Mouse (Mus musculus): Measurements from ENCODE around the gene Sgms1. TPM values are rescaled to one million over a fixed set of nuclear protein-coding genes. Genes with fewer than 3 reads are reported as not detected.

Sgms1 gene
- polyA plus RNA-seq, 1 experiment from 2014 or later: 13.8 TPM

DNA sequence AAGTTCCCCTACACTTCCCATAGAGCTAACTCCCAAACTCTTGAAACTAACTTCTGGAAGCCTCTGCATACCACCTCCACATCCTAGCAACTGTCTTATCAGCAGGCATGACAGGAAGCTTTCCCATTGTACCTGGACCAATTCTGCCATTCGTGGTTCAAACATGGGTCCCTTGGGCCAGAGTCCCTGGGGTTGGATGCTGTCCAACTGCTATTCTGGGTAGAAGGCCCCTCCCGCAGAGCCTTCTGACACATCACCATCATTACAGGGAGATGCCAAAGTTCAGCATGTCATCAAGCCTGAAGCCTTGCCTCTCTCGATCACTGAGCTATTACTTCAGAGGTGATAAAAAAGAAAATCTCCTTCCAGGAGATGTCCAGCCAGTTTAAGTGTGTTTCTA, 175.9 kb downstream of the Sgms1 start:
- WGBS: 77% methylated on average over 3 of the region's 3 CpGs
- no peaks in the 10 kb centered on the region for H3K9me3 ChIP-seq (ENCODE audit: control insufficient read depth, low read length)

GRCm38 (mm10) chr19:32211293-32211585, 178.3 kb downstream of the Sgms1 start:
- peaks cover 7% of the 10 kb centered on the region; the same call in 1 of the 2 replicates for H3K4me1 ChIP-seq (ENCODE audit: control insufficient read depth, insufficient read depth, low read length)
- no peak overlapping the region for H3K9ac ChIP-seq (replicated peaks; ENCODE audit: low read length)
- H3K36me3 ChIP-seq (ENCODE audit: control insufficient read depth, insufficient read depth, low read length): no peaks in the 10 kb centered on the region
- H3K27me3 ChIP-seq (ENCODE audit: control insufficient read depth, insufficient read depth, low read length): no peaks in the 10 kb centered on the region
- no peaks in the 10 kb centered on the region for H3K9me3 ChIP-seq (ENCODE audit: control insufficient read depth, low read length)
- ATAC-seq (ENCODE audit: low FRiP score, low TSS enrichment): no peak
- H3K27ac ChIP-seq (replicated peaks; ENCODE audit: low read depth, low read length): no peak overlapping the region
- no peak overlapping the region; the same call in 1 of the 2 replicates for H3K4me2 ChIP-seq (ENCODE audit: low read length)
- no peak for DNase-seq
- H3K4me3 ChIP-seq (replicated peaks; ENCODE audit: low read depth, low read length): no peak overlapping the region

More for the DNA sequence above, 175.9 kb downstream of the Sgms1 start:
- Histone ChIP-seq H3K4me3 (replicated peaks; ENCODE audit: low read depth, low read length) (no peak overlapping the region), H3K4me2 (ENCODE audit: low read length) (no peak overlapping the region), H3K27ac (replicated peaks; ENCODE audit: low read depth, low read length) (no peak overlapping the region), H3K27me3 (ENCODE audit: control insufficient read depth, insufficient read depth, low read length) (no peaks in the 10 kb centered on the region), H3K36me3 (ENCODE audit: control insufficient read depth, insufficient read depth, low read length) (no peaks in the 10 kb centered on the region), H3K4me1 (ENCODE audit: control insufficient read depth, insufficient read depth, low read length) (peaks cover 7% of the 10 kb centered on the region; the same call in 1 of the 2 replicates), H3K9ac (replicated peaks; ENCODE audit: low read length) (no peak overlapping the region)
- DNase-seq (no peak), ATAC-seq (ENCODE audit: low FRiP score, low TSS enrichment) (no peak)

GRCm38 (mm10) chr19:32210450-32211292, 178.8 kb downstream of the Sgms1 start:
- H3K4me2 ChIP-seq (ENCODE audit: low read length): peak overlapping the region; percentile 45
- H3K9me3 ChIP-seq (ENCODE audit: control insufficient read depth, low read length): no peaks in the 10 kb centered on the region
- H3K36me3 ChIP-seq (ENCODE audit: control insufficient read depth, insufficient read depth, low read length): no peaks in the 10 kb centered on the region
- no peak overlapping the region for H3K27ac ChIP-seq (replicated peaks; ENCODE audit: low read depth, low read length)
- DNase-seq: peak; percentile 57
- ATAC-seq (ENCODE audit: low FRiP score, low TSS enrichment): no peak; the same call in 1 of the 2 replicates
- peaks cover 7% of the 10 kb centered on the region; the same call in 1 of the 2 replicates for H3K4me1 ChIP-seq (ENCODE audit: control insufficient read depth, insufficient read depth, low read length)
- peak overlapping the region; percentile 8; the same call in 1 of the 2 replicates for H3K4me3 ChIP-seq (replicated peaks; ENCODE audit: low read depth, low read length)
- H3K9ac ChIP-seq (replicated peaks; ENCODE audit: low read length): no peak overlapping the region
- 4% methylated on average over 34 of the region's 34 CpGs for WGBS
- H3K27me3 ChIP-seq (ENCODE audit: control insufficient read depth, insufficient read depth, low read length): no peaks in the 10 kb centered on the region

DNA sequence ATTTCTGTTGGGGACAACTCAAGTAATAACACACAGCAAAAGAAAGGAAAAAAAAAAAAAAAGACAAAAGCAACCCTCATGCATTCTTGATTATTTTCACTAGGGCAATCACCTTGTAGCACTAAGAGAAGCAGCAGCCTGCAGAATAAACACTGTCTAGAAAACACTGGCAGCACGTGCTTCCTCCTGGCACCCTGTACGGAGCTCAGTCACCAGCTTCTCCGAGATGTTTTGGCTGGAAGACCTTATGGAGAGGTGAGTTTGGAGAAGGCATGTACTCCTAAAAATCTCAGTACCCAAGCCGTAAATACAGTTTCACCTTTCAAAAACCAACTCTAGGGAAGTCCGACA, 179.4 kb downstream of the Sgms1 start:
- Histone ChIP-seq H3K27ac (replicated peaks; ENCODE audit: low read depth, low read length) (no peak overlapping the region), H3K4me3 (replicated peaks; ENCODE audit: low read depth, low read length) (no peak overlapping the region; the same call in 1 of the 2 replicates), H3K27me3 (ENCODE audit: control insufficient read depth, insufficient read depth, low read length) (no peaks in the 10 kb centered on the region), H3K4me2 (ENCODE audit: low read length) (peak overlapping the region; percentile 45), H3K9ac (replicated peaks; ENCODE audit: low read length) (no peak overlapping the region), H3K4me1 (ENCODE audit: control insufficient read depth, insufficient read depth, low read length) (peaks cover 7% of the 10 kb centered on the region; the same call in 1 of the 2 replicates), H3K36me3 (ENCODE audit: control insufficient read depth, insufficient read depth, low read length) (no peaks in the 10 kb centered on the region), H3K9me3 (ENCODE audit: control insufficient read depth, low read length) (no peaks in the 10 kb centered on the region)
- WGBS: 32% methylated on average over 5 of the region's 5 CpGs
- DNase-seq (no peak), ATAC-seq (ENCODE audit: low FRiP score, low TSS enrichment) (no peak)

DNA sequence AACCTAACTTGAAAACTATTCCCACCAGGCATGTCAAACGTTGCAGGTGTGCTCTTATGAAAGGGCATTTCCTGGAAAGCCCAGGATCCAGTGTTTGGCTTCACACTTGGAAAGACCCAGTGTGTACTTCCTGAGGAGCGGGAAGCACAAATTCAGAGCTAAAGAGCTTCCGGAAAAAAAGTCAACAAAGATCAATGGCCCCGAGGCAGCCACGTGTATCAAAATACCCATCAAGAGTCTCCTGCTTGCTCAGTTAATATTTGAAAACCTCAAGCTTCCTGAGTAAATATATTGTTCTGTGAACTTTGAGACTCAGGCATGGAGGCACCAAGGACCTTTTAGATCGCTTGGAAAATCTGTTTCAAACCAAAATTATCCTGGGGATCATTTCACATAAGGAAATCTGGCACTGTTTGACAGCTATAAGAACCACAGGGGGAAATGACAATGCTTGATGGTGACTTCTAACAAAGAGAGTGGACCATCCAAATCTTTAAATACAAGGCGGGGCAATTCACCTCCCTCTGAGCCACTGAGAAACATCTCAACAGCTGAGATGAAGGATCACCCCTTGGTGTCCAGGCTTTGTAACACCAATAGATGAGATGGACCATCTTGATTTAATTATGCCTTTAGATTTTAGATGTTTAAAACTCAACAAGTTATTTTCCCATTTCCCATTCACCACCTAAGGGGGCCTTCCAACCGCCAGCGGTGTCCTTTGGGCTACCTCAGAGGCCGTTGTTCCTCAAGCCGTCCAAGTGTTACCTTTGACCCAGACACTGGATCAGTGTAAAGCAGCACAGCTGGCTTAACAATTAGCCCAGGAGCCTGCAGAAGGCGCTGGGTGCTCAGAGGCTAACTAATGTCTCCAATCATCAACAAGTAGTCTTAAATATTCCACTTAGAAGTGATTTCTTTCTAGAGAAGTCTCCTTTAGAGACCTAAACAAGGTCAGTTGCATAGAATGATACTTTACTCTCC, 187.1 kb downstream of the Sgms1 start:
- H3K9ac ChIP-seq (replicated peaks; ENCODE audit: low read length): no peak overlapping the region
- H3K4me3 ChIP-seq (replicated peaks; ENCODE audit: low read depth, low read length): no peak overlapping the region
- H3K27me3 ChIP-seq (ENCODE audit: control insufficient read depth, insufficient read depth, low read length): no peaks in the 10 kb centered on the region
- H3K27ac ChIP-seq (replicated peaks; ENCODE audit: low read depth, low read length): no peak overlapping the region
- ATAC-seq (ENCODE audit: low FRiP score, low TSS enrichment) (no peak), DNase-seq (no peak)
- H3K36me3 ChIP-seq (ENCODE audit: control insufficient read depth, insufficient read depth, low read length): no peaks in the 10 kb centered on the region
- no peaks in the 10 kb centered on the region for H3K9me3 ChIP-seq (ENCODE audit: control insufficient read depth, low read length)
- H3K4me1 ChIP-seq (ENCODE audit: control insufficient read depth, insufficient read depth, low read length): no peaks in the 10 kb centered on the region
- H3K4me2 ChIP-seq (ENCODE audit: low read length): no peak overlapping the region
- 90% methylated on average over 12 of the region's 12 CpGs for WGBS

- Histone ChIP-seq H3K4me2 (ENCODE audit: low read length) (no peak overlapping the region), H3K9me3 (ENCODE audit: control insufficient read depth, low read length) (no peaks in the 10 kb centered on the region), H3K27me3 (ENCODE audit: control insufficient read depth, insufficient read depth, low read length) (no peaks in the 10 kb centered on the region), H3K36me3 (ENCODE audit: control insufficient read depth, insufficient read depth, low read length) (no peaks in the 10 kb centered on the region), H3K9ac (replicated peaks; ENCODE audit: low read length) (no peak overlapping the region), H3K4me1 (ENCODE audit: control insufficient read depth, insufficient read depth, low read length) (peaks cover 3% of the 10 kb centered on the region; the same call in 1 of the 2 replicates), H3K4me3 (replicated peaks; ENCODE audit: low read depth, low read length) (no peak overlapping the region), H3K27ac (replicated peaks; ENCODE audit: low read depth, low read length) (no peak overlapping the region)
- DNase-seq (no peak), ATAC-seq (ENCODE audit: low FRiP score, low TSS enrichment) (no peak)
- WGBS: 89% methylated on average over 4 of the region's 4 CpGs
These were observed 189.5 kb downstream of the Sgms1 start for GRCm38 (mm10) chr19:32199861-32200574.

DNA sequence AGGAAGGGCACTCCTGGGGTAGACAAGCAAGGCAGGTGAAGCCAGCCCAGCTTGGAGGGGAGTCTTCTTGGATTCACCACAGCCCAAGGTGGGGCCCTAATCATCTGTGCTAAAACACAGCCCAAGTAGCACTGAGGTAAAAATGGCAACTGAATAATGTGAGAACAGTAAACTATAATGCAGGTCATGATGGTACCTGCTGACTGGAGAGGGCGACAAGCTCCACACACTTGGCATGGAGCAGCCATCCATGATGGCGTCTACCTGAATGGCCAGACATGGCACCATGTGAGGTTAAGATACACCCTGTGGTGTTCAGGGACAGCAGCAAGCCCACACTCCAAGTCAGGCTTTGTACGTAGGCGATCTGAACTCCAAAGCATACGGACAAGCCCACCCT, 190.4 kb downstream of the Sgms1 start:
- H3K9ac ChIP-seq (replicated peaks; ENCODE audit: low read length): no peak overlapping the region
- peaks cover 3% of the 10 kb centered on the region; the same call in 1 of the 2 replicates for H3K4me1 ChIP-seq (ENCODE audit: control insufficient read depth, insufficient read depth, low read length)
- H3K4me3 ChIP-seq (replicated peaks; ENCODE audit: low read depth, low read length): no peak overlapping the region
- H3K36me3 ChIP-seq (ENCODE audit: control insufficient read depth, insufficient read depth, low read length): no peaks in the 10 kb centered on the region
- ATAC-seq (ENCODE audit: low FRiP score, low TSS enrichment) (no peak), DNase-seq (no peak)
- 97% methylated on average over 5 of the region's 5 CpGs for WGBS
- no peak overlapping the region for H3K27ac ChIP-seq (replicated peaks; ENCODE audit: low read depth, low read length)
- no peaks in the 10 kb centered on the region for H3K9me3 ChIP-seq (ENCODE audit: control insufficient read depth, low read length)
- no peak overlapping the region for H3K4me2 ChIP-seq (ENCODE audit: low read length)
- H3K27me3 ChIP-seq (ENCODE audit: control insufficient read depth, insufficient read depth, low read length): no peaks in the 10 kb centered on the region

- WGBS: 96% methylated on average over 7 of the region's 7 CpGs
- Histone ChIP-seq H3K9ac (replicated peaks; ENCODE audit: low read length) (no peak overlapping the region), H3K27ac (replicated peaks; ENCODE audit: low read depth, low read length) (no peak overlapping the region), H3K9me3 (ENCODE audit: control insufficient read depth, low read length) (no peaks in the 10 kb centered on the region), H3K4me1 (ENCODE audit: control insufficient read depth, insufficient read depth, low read length) (peaks cover 3% of the 10 kb centered on the region; the same call in 1 of the 2 replicates), H3K4me2 (ENCODE audit: low read length) (no peak overlapping the region), H3K36me3 (ENCODE audit: control insufficient read depth, insufficient read depth, low read length) (no peaks in the 10 kb centered on the region), H3K27me3 (ENCODE audit: control insufficient read depth, insufficient read depth, low read length) (no peaks in the 10 kb centered on the region), H3K4me3 (replicated peaks; ENCODE audit: low read depth, low read length) (no peak overlapping the region)
- ATAC-seq (ENCODE audit: low FRiP score, low TSS enrichment) (no peak), DNase-seq (no peak)
These were observed 190.9 kb downstream of the Sgms1 start for GRCm38 (mm10) chr19:32198494-32199106.

Data from midbrain, embryonic 14.5 days (tissue).